Mouse (Mus musculus) C2C12 (cell line): ENCODE measurements at regions not wholly inside any gene's neighbourhood (a gene's known extent, or its start where the extent isn't known, plus 50 kb on each side); places are given as distances from the start of the nearest gene placed in this dataset.

Source experiments
- H3K27me3 ChIP-seq: one replicate; pipeline ENCODE4 v1.6.1; 2011; ENCODE audit not compliant: control insufficient read depth, insufficient read depth, insufficient read length
- H3K36me3 ChIP-seq: one replicate; pipeline ENCODE4 v1.6.1; 2011; ENCODE audit not compliant: control insufficient read depth, insufficient read depth
- H3K4me3 ChIP-seq: one replicate; pipeline ENCODE4 v1.5.1; 2011; ENCODE audit warnings: mild to moderate bottlenecking, control low read depth; ENCODE audit not compliant: poor library complexity, insufficient read depth, severe bottlenecking
- H3K79me2 ChIP-seq: one replicate; pipeline ENCODE4 v1.6.1; 2011; ENCODE audit not compliant: control insufficient read depth, insufficient read depth
- H3K79me3 ChIP-seq: one replicate; pipeline ENCODE4 v1.6.1; 2011; ENCODE audit warnings: low read depth, control low read depth
- H3ac ChIP-seq: one replicate; pipeline ENCODE3; 2011; ENCODE audit warnings: low read depth; ENCODE audit not compliant: control insufficient read depth, insufficient read length
- CEBPB ChIP-seq: IDR thresholded peaks from one replicate; pipeline ENCODE4 v1.6.1; 2011; ENCODE audit warnings: low read depth, mild to moderate bottlenecking, control low read depth, moderate library complexity
- CTCF ChIP-seq: IDR thresholded peaks from one replicate; pipeline ENCODE4 v1.5.1; 2011; ENCODE audit not compliant: control insufficient read depth, insufficient read depth, insufficient read length
- FOSL1 ChIP-seq: IDR thresholded peaks from one replicate; pipeline ENCODE4 v1.8.0; 2011; ENCODE audit warnings: mild to moderate bottlenecking, low read length; ENCODE audit not compliant: poor library complexity, insufficient read depth, severe bottlenecking
- MAX ChIP-seq: IDR thresholded peaks from one replicate; pipeline ENCODE4 v1.6.1; 2011; ENCODE audit warnings: mild to moderate bottlenecking, control low read depth
- MYOD1 ChIP-seq: IDR thresholded peaks from one replicate; pipeline ENCODE4 v1.6.1; 2011; ENCODE audit warnings: low read depth; ENCODE audit not compliant: control insufficient read depth, insufficient read length
- MYOG ChIP-seq: IDR thresholded peaks from one replicate; pipeline ENCODE4 v1.6.1; 2011; ENCODE audit not compliant: control insufficient read depth, insufficient read length; ENCODE audit errors: extremely low read depth
- USF1 ChIP-seq: IDR thresholded peaks from one replicate; pipeline ENCODE4 v1.6.1; 2011; ENCODE audit warnings: low read depth, mild to moderate bottlenecking, control low read depth, moderate library complexity

DNA sequence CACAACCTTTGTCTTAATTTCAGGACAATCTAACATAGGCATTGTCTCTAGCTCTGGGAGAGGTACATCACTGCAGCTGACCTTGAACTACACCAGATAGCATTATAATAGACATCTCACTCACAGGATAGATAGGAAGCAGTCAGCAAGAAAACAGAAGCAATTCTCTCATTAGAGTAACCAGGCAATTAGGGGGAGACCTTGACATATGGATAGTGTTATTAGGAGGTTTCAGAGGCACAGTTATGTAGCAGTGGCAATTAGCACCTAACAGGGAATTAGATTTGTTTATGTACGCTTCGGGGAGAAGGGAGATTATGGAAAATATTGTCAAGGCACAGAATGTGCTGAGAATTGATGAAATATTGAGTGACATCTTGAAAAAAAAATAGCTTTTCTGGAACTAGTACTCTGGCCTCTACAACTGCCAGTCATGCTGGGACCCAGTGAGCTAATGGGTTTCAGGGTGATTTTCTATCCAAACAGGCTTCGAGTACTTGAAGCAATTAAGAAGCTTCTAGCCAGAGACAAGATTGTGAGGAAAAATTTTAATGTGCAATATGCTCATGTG lies 216.8 kb upstream of the Aco1 start:
- H3K4me3 ChIP-seq, result no peak overlapping the region
- no peaks in the 10 kb centered on the region for H3K36me3 ChIP-seq
- H3K79me3 ChIP-seq, result no peaks in the 10 kb centered on the region
- H3K79me2 ChIP-seq, result no peaks in the 10 kb centered on the region
- no peak for TF ChIP-seq CTCF
- TF ChIP-seq MYOG, result no peak
- no peak for TF ChIP-seq USF1
- no peak for TF ChIP-seq MAX
- TF ChIP-seq FOSL1, result no peak
- no peak for TF ChIP-seq MYOD1
- TF ChIP-seq CEBPB, result no peak
- no peaks in the 10 kb centered on the region for H3K27me3 ChIP-seq
- no peak overlapping the region for H3ac ChIP-seq

DNA sequence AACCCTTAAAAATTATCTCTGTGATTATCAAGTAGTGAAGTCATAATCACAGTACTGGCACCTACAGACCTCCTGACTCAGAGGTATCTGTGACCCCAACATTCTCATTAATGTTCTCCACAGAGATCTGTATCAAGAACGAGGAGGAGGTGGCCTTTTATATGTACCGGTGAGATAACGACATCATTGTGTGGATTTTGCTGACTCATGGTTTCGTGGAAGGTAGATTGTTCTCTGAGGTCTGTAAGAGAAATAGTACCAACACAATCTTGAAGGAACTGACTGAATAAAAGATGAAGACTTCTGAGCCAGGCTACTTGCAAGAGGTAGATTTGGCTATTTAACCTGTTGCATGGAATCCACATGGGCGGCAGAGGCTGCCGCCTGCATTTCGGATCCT lies 216.3 kb upstream of the Aco1 start:
- H3K36me3 ChIP-seq, result no peaks in the 10 kb centered on the region
- TF ChIP-seq FOSL1, result no peak
- no peak for TF ChIP-seq CTCF
- no peak for TF ChIP-seq USF1
- no peak for TF ChIP-seq CEBPB
- TF ChIP-seq MYOG, result no peak
- TF ChIP-seq MAX, result no peak
- TF ChIP-seq MYOD1, result no peak
- H3K79me3 ChIP-seq, result no peaks in the 10 kb centered on the region
- H3K79me2 ChIP-seq, result no peaks in the 10 kb centered on the region
- no peak overlapping the region for H3K4me3 ChIP-seq
- no peaks in the 10 kb centered on the region for H3K27me3 ChIP-seq
- no peak overlapping the region for H3ac ChIP-seq

DNA sequence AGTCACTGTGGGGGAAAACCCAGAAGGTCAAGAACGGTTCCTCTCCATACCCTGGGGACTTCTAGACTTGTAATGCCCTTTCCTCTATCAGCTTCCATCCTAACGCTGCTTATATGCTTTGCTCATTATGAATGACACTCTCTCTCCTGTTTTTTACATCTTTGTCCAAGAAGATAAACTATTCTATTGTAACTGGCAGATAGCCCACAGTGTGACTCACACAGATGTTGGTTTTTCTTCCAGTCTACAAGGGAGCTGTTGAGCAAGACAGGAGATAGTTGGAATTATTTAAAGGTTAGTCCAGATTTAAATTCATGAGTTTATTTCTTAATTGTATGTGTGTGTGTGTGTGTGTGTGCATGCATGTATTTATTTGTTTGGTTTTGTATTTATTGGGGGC lies 214.4 kb upstream of the Aco1 start:
- Histone ChIP-seq H3K79me3 (no peaks in the 10 kb centered on the region), H3K79me2 (no peaks in the 10 kb centered on the region), H3K27me3 (no peaks in the 10 kb centered on the region), H3K4me3 (no peak overlapping the region), H3ac (no peak overlapping the region), H3K36me3 (no peaks in the 10 kb centered on the region)
- TF ChIP-seq FOSL1 (no peak), CEBPB (peak; percentile 41)

DNA sequence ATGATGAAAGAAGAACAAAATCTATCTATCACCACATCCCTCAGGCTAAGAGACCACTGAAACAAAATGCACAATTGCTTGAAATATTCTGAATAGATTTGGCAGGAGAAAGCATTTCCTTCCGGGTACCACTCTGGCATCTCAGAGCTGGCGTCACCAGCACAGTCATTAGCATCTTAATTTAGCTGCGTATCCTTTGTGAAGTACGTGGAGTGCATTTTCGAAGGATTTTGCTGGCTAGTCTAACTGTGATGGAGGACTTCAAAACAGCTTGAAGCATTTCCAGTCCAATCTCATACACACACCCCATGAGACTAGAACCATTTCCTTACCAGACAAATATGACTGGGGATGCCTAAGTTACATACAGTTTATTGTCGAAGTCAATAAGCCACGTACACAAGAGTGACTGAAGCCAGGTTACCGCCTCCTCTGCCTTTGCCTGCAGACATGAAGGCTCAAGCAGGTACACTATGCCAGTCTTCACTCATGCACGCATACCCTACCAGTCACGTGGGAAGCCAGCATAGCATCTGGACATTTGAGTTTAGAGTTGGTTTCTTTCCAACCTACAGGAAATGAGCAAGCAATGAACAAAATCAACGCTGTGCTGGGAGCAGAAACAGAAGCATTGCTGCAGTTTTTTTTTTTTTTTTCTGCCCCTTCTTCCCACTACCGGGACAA lies 208.7 kb upstream of the Aco1 start:
- Histone ChIP-seq H3K4me3 (no peak overlapping the region), H3K27me3 (no peaks in the 10 kb centered on the region), H3K36me3 (no peaks in the 10 kb centered on the region), H3K79me3 (no peaks in the 10 kb centered on the region), H3K79me2 (no peaks in the 10 kb centered on the region), H3ac (no peak overlapping the region)
- TF ChIP-seq MYOD1, result no peak

DNA sequence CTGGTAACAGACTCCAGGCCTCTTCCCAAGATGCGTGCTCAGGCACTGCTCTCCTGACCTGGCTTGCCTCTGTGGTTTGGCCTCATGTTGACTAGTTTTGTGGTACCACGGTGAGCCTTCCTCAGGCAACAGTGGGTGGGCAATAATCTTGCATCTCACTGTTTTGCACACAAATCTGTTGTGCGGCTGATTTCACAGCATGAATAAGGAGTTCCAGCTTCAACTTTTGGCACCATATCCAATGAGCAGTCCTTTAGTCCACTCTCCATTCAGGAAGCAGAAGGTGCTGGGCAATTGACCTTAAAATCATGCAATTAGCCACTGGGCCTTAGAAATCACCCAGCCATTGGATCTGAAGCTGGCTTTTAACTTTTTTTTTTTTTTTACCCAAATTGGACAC lies 184.2 kb upstream of the Aco1 start:
- TF ChIP-seq CEBPB (no peak), MAX (no peak), MYOD1 (no peak), MYOG (no peak), FOSL1 (no peak), USF1 (no peak), CTCF (no peak)

DNA sequence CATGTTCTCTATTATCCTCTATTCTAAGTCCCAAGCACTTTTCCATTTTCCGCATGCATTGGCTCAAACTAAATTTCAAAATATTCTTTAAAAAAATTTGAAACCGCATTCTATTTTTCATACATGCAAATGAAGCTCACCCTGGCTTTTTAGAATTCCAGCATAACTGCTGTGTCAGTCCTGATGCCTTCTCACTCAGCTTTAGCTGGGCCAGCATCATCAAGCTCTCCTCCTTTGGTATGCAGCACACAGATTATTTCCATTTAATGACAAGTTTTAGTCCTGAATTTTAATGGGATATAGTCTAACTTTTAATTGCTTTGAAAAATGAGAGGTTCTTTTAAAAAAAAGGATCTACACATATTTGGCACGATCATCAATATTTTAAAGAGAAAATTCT lies 174.9 kb upstream of the Aco1 start:
- no peaks in the 10 kb centered on the region for H3K27me3 ChIP-seq
- no peaks in the 10 kb centered on the region for H3K79me2 ChIP-seq
- no peak for TF ChIP-seq MYOD1
- TF ChIP-seq FOSL1, result no peak
- no peak for TF ChIP-seq CEBPB
- no peak for TF ChIP-seq CTCF
- TF ChIP-seq MAX, result no peak
- no peak for TF ChIP-seq MYOG
- TF ChIP-seq USF1, result no peak
- H3K79me3 ChIP-seq, result no peaks in the 10 kb centered on the region
- no peak overlapping the region for H3ac ChIP-seq
- H3K4me3 ChIP-seq, result no peak overlapping the region
- no peaks in the 10 kb centered on the region for H3K36me3 ChIP-seq

More for the DNA sequence above, 184.2 kb upstream of the Aco1 start:
- Histone ChIP-seq H3K4me3 (no peak overlapping the region), H3K36me3 (no peaks in the 10 kb centered on the region), H3K27me3 (no peaks in the 10 kb centered on the region), H3ac (no peak overlapping the region), H3K79me3 (no peaks in the 10 kb centered on the region), H3K79me2 (no peaks in the 10 kb centered on the region)
